Mouse (Mus musculus): ENCODE measurements around the gene Dpm1. TPM values are rescaled to one million over a fixed set of nuclear protein-coding genes. Genes with fewer than 3 reads are reported as not detected.

The Dpm1 gene
- polyA plus RNA-seq, 1 experiment from 2014 or later = 145 TPM

- TF ChIP-seq EP300 (IDR thresholded peaks at IDR 0.05) (no peak), CTCF (IDR thresholded peaks at IDR 0.05) (no peak)
- H3K27me3 ChIP-seq (replicated peaks; ENCODE audit: insufficient read depth, low read length) = no peaks in the 10 kb centered on the region
- H3K4me3 ChIP-seq (ENCODE audit: low read depth, low read length) = no peak overlapping the region
- peak overlapping the region; percentile 43; the same call in 1 of the 2 replicates for H3K27ac ChIP-seq (ENCODE audit: low read length)
- DNase-seq (ENCODE audit: low spot score) = no peak
- no peak overlapping the region for H3K9ac ChIP-seq (replicated peaks; ENCODE audit: low read depth)
- peaks cover 10% of the 10 kb centered on the region; the same call in 1 of the 2 replicates for H3K4me1 ChIP-seq (ENCODE audit: insufficient read depth, low read depth, low read length)
- ATAC-seq = no peak
- WGBS = 85% methylated on average over 3 of the region's 3 CpGs
- no peaks in the 10 kb centered on the region for H3K9me3 ChIP-seq (ENCODE audit: low read length)
- H3K4me2 ChIP-seq (replicated peaks; ENCODE audit: low read depth, low read length) = no peak overlapping the region
- H3K36me3 ChIP-seq (ENCODE audit: insufficient read depth, low read length) = peaks cover 11% of the 10 kb centered on the region; the same call in 1 of the 2 replicates
Measured at GRCm38 (mm10) chr2:168207883-168208282, 22.5 kb downstream of the Dpm1 start.

- H3K27me3 ChIP-seq (replicated peaks; ENCODE audit: insufficient read depth, low read length) = no peaks in the 10 kb centered on the region
- TF ChIP-seq CTCF (IDR thresholded peaks at IDR 0.05) = peak; percentile 96
- TF ChIP-seq EP300 (IDR thresholded peaks at IDR 0.05) = peak; percentile 92; the same call in 1 of the 2 replicates
- H3K9ac ChIP-seq (replicated peaks; ENCODE audit: low read depth) = peak within 1 kb of the TSS; percentile 98
- peak; percentile 92 for ATAC-seq
- H3K27ac ChIP-seq (ENCODE audit: low read length) = peak within 1 kb of the TSS; percentile 99
- H3K4me1 ChIP-seq (ENCODE audit: insufficient read depth, low read depth, low read length) = peaks cover 10% of the 10 kb centered on the region; the same call in 1 of the 2 replicates
- H3K4me3 ChIP-seq (ENCODE audit: low read depth, low read length) = peak within 1 kb of the TSS; percentile 98
- peak within 1 kb of the TSS; percentile 80 for H3K4me2 ChIP-seq (replicated peaks; ENCODE audit: low read depth, low read length)
- WGBS = under 1% methylated on average over 50 of the region's 89 CpGs
- DNase-seq (ENCODE audit: low spot score) = peak; percentile 98
- peaks cover 3% of the 10 kb centered on the region; the same call in 1 of the 2 replicates for H3K36me3 ChIP-seq (ENCODE audit: insufficient read depth, low read length)
- no peaks in the 10 kb centered on the region for H3K9me3 ChIP-seq (ENCODE audit: low read length)
Measured at GRCm38 (mm10) chr2:168206725-168207644, 23.4 kb downstream of the Dpm1 start, which contains the start of gene Adnp. Gene Adnp, minus strand, starts transcription at chr2:168207112.

- TF ChIP-seq EP300 (IDR thresholded peaks at IDR 0.05) (no peak), CTCF (IDR thresholded peaks at IDR 0.05) (no peak)
- peak overlapping the region; percentile 99 for H3K27ac ChIP-seq (ENCODE audit: low read length)
- H3K4me3 ChIP-seq (ENCODE audit: low read depth, low read length) = peak overlapping the region; percentile 98
- ATAC-seq (peak; percentile 11; the same call in 1 of the 2 replicates), DNase-seq (ENCODE audit: low spot score) (peak; percentile 14)
- H3K27me3 ChIP-seq (replicated peaks; ENCODE audit: insufficient read depth, low read length) = no peaks in the 10 kb centered on the region
- WGBS = under 1% methylated on average over 31 of the region's 49 CpGs
- H3K4me1 ChIP-seq (ENCODE audit: insufficient read depth, low read depth, low read length) = peaks cover 16% of the 10 kb centered on the region; the same call in 1 of the 2 replicates
- no peaks in the 10 kb centered on the region for H3K9me3 ChIP-seq (ENCODE audit: low read length)
- peak overlapping the region; percentile 98 for H3K9ac ChIP-seq (replicated peaks; ENCODE audit: low read depth)
- peak overlapping the region; percentile 80 for H3K4me2 ChIP-seq (replicated peaks; ENCODE audit: low read depth, low read length)
- no peaks in the 10 kb centered on the region; the same call in 1 of the 2 replicates for H3K36me3 ChIP-seq (ENCODE audit: insufficient read depth, low read length)
Measured at GRCm38 (mm10) chr2:168205681-168206631, 24.4 kb downstream of the Dpm1 start.

GRCm38 (mm10) chr2:168205265-168205664 lies 25.1 kb downstream of the Dpm1 start:
- TF ChIP-seq CTCF (IDR thresholded peaks at IDR 0.05) = peak; percentile 98
- no peak for TF ChIP-seq EP300 (IDR thresholded peaks at IDR 0.05)
- peak overlapping the region; percentile 80 for H3K4me2 ChIP-seq (replicated peaks; ENCODE audit: low read depth, low read length)

GRCm38 (mm10) chr2:168204476-168204999 lies 25.9 kb downstream of the Dpm1 start:
- H3K4me3 ChIP-seq (ENCODE audit: low read depth, low read length) = peak overlapping the region; percentile 98; the same call in 1 of the 2 replicates

More at GRCm38 (mm10) chr2:168205265-168205664, 25.1 kb downstream of the Dpm1 start:
- Histone ChIP-seq H3K4me1 (ENCODE audit: insufficient read depth, low read depth, low read length) (peaks cover 20% of the 10 kb centered on the region; the same call in 1 of the 2 replicates), H3K9ac (replicated peaks; ENCODE audit: low read depth) (0 out of 2 replicates have a peak overlapping the region, but pooled peaks have one; percentile 98), H3K4me3 (ENCODE audit: low read depth, low read length) (peak overlapping the region; percentile 98), H3K27ac (ENCODE audit: low read length) (peak overlapping the region; percentile 99; the same call in 1 of the 2 replicates), H3K9me3 (ENCODE audit: low read length) (no peaks in the 10 kb centered on the region), H3K36me3 (ENCODE audit: insufficient read depth, low read length) (no peaks in the 10 kb centered on the region), H3K27me3 (replicated peaks; ENCODE audit: insufficient read depth, low read length) (no peaks in the 10 kb centered on the region)
- DNase-seq (ENCODE audit: low spot score) (peak; percentile 97), ATAC-seq (peak; percentile 53)
- WGBS = 5% methylated on average over 6 of the region's 6 CpGs

More at GRCm38 (mm10) chr2:168204476-168204999, 25.9 kb downstream of the Dpm1 start:
- Histone ChIP-seq H3K9ac (replicated peaks; ENCODE audit: low read depth) (no peak overlapping the region), H3K4me1 (ENCODE audit: insufficient read depth, low read depth, low read length) (peaks cover 20% of the 10 kb centered on the region; the same call in 1 of the 2 replicates), H3K4me2 (replicated peaks; ENCODE audit: low read depth, low read length) (peak overlapping the region; percentile 80), H3K27me3 (replicated peaks; ENCODE audit: insufficient read depth, low read length) (no peaks in the 10 kb centered on the region), H3K36me3 (ENCODE audit: insufficient read depth, low read length) (no peaks in the 10 kb centered on the region), H3K9me3 (ENCODE audit: low read length) (no peaks in the 10 kb centered on the region), H3K27ac (ENCODE audit: low read length) (no peak overlapping the region)
- WGBS = 65% methylated on average over 8 of the region's 8 CpGs
- TF ChIP-seq CTCF (IDR thresholded peaks at IDR 0.05) = no peak; the same call in 1 of the 2 replicates
- TF ChIP-seq EP300 (IDR thresholded peaks at IDR 0.05) = no peak
- no peak for ATAC-seq
- no peak for DNase-seq (ENCODE audit: low spot score)
